Mouse (Mus musculus) ES-Bruce4 (cell line): Measurements from ENCODE around the gene Plpp1. TPM values are rescaled to one million over a fixed set of nuclear protein-coding genes. Genes with fewer than 3 reads are reported as not detected.

Experiments
- H3K27ac ChIP-seq: 2 replicates; pipeline ENCODE4 v1.5.1; 2012; ENCODE audit warnings: low read length, inconsistent platforms; ENCODE audit not compliant: insufficient read depth
- H3K27me3 ChIP-seq: 2 replicates; pipeline ENCODE4 v1.6.1; 2012; ENCODE audit warnings: mild to moderate bottlenecking, low read length, inconsistent platforms; ENCODE audit not compliant: control insufficient read depth, poor library complexity, insufficient read depth, severe bottlenecking
- H3K36me3 ChIP-seq: 2 replicates; pipeline ENCODE4 v1.6.1; 2012; ENCODE audit warnings: inconsistent platforms, mild to moderate bottlenecking, low read length, moderate library complexity; ENCODE audit not compliant: control insufficient read depth, poor library complexity, insufficient read depth, severe bottlenecking
- H3K4me1 ChIP-seq: one replicate; pipeline ENCODE4 v1.8.1; 2011; ENCODE audit warnings: low read length; ENCODE audit not compliant: control insufficient read depth, insufficient read depth
- H3K4me3 ChIP-seq: 2 replicates; pipeline ENCODE4 v1.5.1; 2011; ENCODE audit warnings: low read depth, mild to moderate bottlenecking, low read length
- H3K9ac ChIP-seq: 2 replicates; pipeline ENCODE4 v1.6.1; 2012; ENCODE audit warnings: low read depth, mild to moderate bottlenecking, inconsistent platforms; ENCODE audit not compliant: poor library complexity, severe bottlenecking
- H3K9me3 ChIP-seq: replicated peaks from 2 replicates; pipeline ENCODE4 v1.6.1; 2012; ENCODE audit warnings: mild to moderate bottlenecking, low read length, inconsistent platforms; ENCODE audit not compliant: control insufficient read depth, poor library complexity, insufficient read depth, severe bottlenecking
- CTCF ChIP-seq: IDR thresholded peaks from one replicate; pipeline ENCODE4 v1.8.1; 2011; ENCODE audit warnings: low read depth, low read length
- EP300 ChIP-seq: IDR thresholded peaks from 2 replicates; pipeline ENCODE4 v1.6.1; 2011; ENCODE audit warnings: low read depth, low read length; ENCODE audit not compliant: insufficient read depth
- POLR2A ChIP-seq: IDR thresholded peaks from one replicate; pipeline ENCODE4 v1.8.1; 2011; ENCODE audit warnings: low read length; ENCODE audit not compliant: insufficient read depth
- polyA plus RNA-seq: library from polyadenylated mRNA; stranded (reverse); fragments of >200 nt; gene quantifications from 2 replicates; pipeline ENCODE4 v1.2.4, GENCODE M21; 2011; ENCODE audit warnings: low read depth; ENCODE audit not compliant: missing spikeins, insufficient read depth, insufficient read length

Gene Plpp1
- polyA plus RNA-seq, 1 experiment: 19.9 TPM

- Histone ChIP-seq H3K9me3 (no peaks in the 10 kb centered on the region), H3K4me3 (no peak overlapping the region), H3K27me3 (no peaks in the 10 kb centered on the region), H3K9ac (no peak overlapping the region), H3K36me3 (peaks cover 53% of the 10 kb centered on the region), H3K4me1 (no peaks in the 10 kb centered on the region), H3K27ac (no peak overlapping the region)
- TF ChIP-seq CTCF (no peak), EP300 (no peak), POLR2A (no peak)
These were observed 109.1 kb downstream of the Plpp1 start for GRCm38 (mm10) chr13:112909663-112910062.

GRCm38 (mm10) chr13:112910434-112910833, 109.8 kb downstream of the Plpp1 start:
- H3K27ac ChIP-seq: no peak overlapping the region
- no peaks in the 10 kb centered on the region for H3K27me3 ChIP-seq
- no peaks in the 10 kb centered on the region for H3K9me3 ChIP-seq
- TF ChIP-seq EP300 (no peak), POLR2A (no peak), CTCF (no peak)
- H3K36me3 ChIP-seq: peaks cover 46% of the 10 kb centered on the region
- no peak overlapping the region for H3K4me3 ChIP-seq
- H3K4me1 ChIP-seq: no peaks in the 10 kb centered on the region
- H3K9ac ChIP-seq: no peak overlapping the region

Other genes starting within 250 kb of the Plpp1 start
- gene Il31ra, start 206.4 kb upstream of the Plpp1 start, polyA plus RNA-seq: not detected in 2 replicates
- 14.9 and 15.3 TPM in 2 replicates for gene Ddx4, start 148.3 kb upstream of the Plpp1 start, polyA plus RNA-seq
- gene Slc38a9, start 140.0 kb upstream of the Plpp1 start, polyA plus RNA-seq: 15.6 and 16.9 TPM in 2 replicates
- 136 and 159 TPM in 2 replicates for gene Mtrex, start 126.6 kb downstream of the Plpp1 start, polyA plus RNA-seq
- gene Dhx29, start 126.7 kb downstream of the Plpp1 start, polyA plus RNA-seq: 33.3 and 34.9 TPM in 2 replicates
- gene Ccno, start 187.0 kb downstream of the Plpp1 start, polyA plus RNA-seq: 0.52 and 0.78 TPM in 2 replicates
- gene Mcidas, start 193.1 kb downstream of the Plpp1 start, polyA plus RNA-seq: not detected in 2 replicates
- not detected in 2 replicates for gene Cdc20b, start 234.3 kb downstream of the Plpp1 start, polyA plus RNA-seq
- 22.1 and 24.1 TPM in 2 replicates for gene Gpx8, start 245.6 kb downstream of the Plpp1 start, polyA plus RNA-seq